Mouse (Mus musculus): ENCODE results near the gene Jmjd7. TPM values are rescaled to one million over a fixed set of nuclear protein-coding genes. Genes with fewer than 3 reads are reported as not detected.

The Jmjd7 gene
- polyA plus RNA-seq, 1 experiment from 2014 or later = 18.7 TPM

DNA sequence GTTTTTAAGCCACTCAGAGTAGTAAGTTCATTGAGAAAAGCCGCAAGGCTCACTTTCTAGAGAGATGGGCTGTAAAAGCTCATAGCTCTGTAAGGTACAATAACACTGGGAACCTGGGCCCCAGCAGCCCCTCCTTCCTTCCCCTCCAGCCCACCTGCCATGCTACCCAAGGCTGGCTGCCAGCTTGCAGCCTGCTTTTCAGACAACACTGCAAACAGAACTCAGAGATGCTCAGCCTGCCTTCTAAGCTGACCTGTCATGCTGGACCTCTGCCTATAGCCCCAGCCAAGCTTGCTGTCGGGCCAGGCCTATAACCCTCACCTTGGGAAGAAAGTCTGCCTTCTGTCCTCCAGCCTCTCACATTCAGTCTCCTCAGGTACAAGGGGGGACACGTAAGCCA, 17.4 kb downstream of the Jmjd7 start:
- no peak overlapping the region for H3K27ac ChIP-seq (replicated peaks; ENCODE audit: low read depth, low read length)
- 80% methylated on average over 3 of the region's 3 CpGs for WGBS
- no peak overlapping the region for H3K4me2 ChIP-seq (ENCODE audit: low read length)
- DNase-seq (no peak), ATAC-seq (ENCODE audit: low FRiP score, low TSS enrichment) (no peak)
- no peaks in the 10 kb centered on the region for H3K27me3 ChIP-seq (ENCODE audit: control insufficient read depth, insufficient read depth, low read length)
- peaks cover 30% of the 10 kb centered on the region for H3K36me3 ChIP-seq (ENCODE audit: control insufficient read depth, insufficient read depth, low read length)
- no peaks in the 10 kb centered on the region for H3K9me3 ChIP-seq (ENCODE audit: control insufficient read depth, low read length)
- H3K4me3 ChIP-seq (replicated peaks; ENCODE audit: low read depth, low read length) = no peak overlapping the region
- H3K9ac ChIP-seq (replicated peaks; ENCODE audit: low read length) = no peak overlapping the region
- H3K4me1 ChIP-seq (ENCODE audit: control insufficient read depth, insufficient read depth, low read length) = no peaks in the 10 kb centered on the region

DNA sequence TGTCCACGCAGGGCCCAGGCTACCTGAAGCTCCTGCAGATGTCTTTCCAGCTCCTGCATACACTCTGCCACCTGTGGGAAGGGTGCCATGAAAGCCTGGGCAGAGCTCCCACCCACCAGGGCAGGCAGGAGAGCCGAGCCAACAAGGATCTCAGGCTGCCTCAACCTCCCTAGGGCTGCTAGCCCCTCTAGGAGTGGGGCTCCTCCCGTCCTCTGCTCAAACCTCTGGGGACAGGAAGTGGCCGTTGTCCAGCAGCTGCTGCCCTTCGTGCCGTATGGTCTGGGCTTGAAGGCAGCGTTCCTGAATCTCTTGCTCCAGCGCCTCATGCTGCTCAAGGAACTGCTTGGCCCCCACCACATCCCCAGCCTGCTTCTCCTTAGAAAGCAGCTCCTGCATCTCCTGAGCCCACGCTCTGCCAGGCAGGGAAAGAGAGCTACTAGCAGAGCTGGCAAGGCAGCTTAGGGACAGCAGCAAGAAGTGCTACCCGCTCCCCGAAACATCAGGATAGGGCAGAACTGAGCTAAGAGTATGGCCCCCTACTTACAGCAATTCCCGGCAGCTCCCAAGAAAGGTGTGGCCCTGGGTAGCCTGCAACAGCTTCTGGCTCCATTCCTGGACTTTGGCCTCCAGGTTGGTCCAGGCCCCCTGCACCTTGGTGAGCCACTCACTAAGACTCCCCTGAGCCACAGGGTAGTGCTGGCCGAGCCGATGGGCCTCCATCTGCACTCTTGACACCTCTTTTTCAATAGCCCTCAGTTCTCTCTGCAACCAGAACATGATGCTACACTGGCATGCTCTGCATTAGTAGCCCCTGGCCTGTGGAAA, 19.4 kb downstream of the Jmjd7 start:
- peaks cover 10% of the 10 kb centered on the region for H3K36me3 ChIP-seq (ENCODE audit: control insufficient read depth, insufficient read depth, low read length)
- ATAC-seq (ENCODE audit: low FRiP score, low TSS enrichment) (no peak), DNase-seq (no peak)
- no peaks in the 10 kb centered on the region for H3K4me1 ChIP-seq (ENCODE audit: control insufficient read depth, insufficient read depth, low read length)
- WGBS = 68% methylated on average over 14 of the region's 14 CpGs
- no peaks in the 10 kb centered on the region for H3K9me3 ChIP-seq (ENCODE audit: control insufficient read depth, low read length)
- H3K27me3 ChIP-seq (ENCODE audit: control insufficient read depth, insufficient read depth, low read length) = no peaks in the 10 kb centered on the region
- H3K27ac ChIP-seq (replicated peaks; ENCODE audit: low read depth, low read length) = no peak overlapping the region
- no peak overlapping the region for H3K9ac ChIP-seq (replicated peaks; ENCODE audit: low read length)
- no peak overlapping the region for H3K4me2 ChIP-seq (ENCODE audit: low read length)
- H3K4me3 ChIP-seq (replicated peaks; ENCODE audit: low read depth, low read length) = no peak overlapping the region

DNA sequence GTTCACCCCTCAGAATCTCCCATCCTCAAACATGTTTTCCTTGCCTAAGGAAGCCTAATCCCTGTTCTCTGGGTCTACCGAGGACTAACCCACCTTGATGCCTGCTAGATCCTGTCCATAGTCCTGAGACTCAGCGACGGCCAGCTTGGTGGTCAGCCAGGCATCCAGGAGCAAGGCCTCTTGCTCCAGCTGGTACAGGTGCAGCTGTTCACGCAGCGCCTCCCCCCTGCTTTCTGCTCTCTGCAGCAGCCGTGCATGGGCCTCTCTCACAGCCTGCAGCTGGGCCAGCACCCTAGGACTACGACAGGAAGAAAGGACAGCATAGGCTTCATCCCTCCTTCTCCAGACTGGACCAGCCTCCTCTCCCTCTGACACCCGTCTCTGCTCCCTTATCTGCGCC, 20.9 kb downstream of the Jmjd7 start:
- no peaks in the 10 kb centered on the region for H3K27me3 ChIP-seq (ENCODE audit: control insufficient read depth, insufficient read depth, low read length)
- DNase-seq (no peak), ATAC-seq (ENCODE audit: low FRiP score, low TSS enrichment) (no peak)
- no peaks in the 10 kb centered on the region for H3K9me3 ChIP-seq (ENCODE audit: control insufficient read depth, low read length)
- H3K9ac ChIP-seq (replicated peaks; ENCODE audit: low read length) = no peak overlapping the region
- H3K4me2 ChIP-seq (ENCODE audit: low read length) = no peak overlapping the region
- 80% methylated on average over 9 of the region's 9 CpGs for WGBS
- H3K4me3 ChIP-seq (replicated peaks; ENCODE audit: low read depth, low read length) = no peak overlapping the region
- no peaks in the 10 kb centered on the region for H3K36me3 ChIP-seq (ENCODE audit: control insufficient read depth, insufficient read depth, low read length)
- no peaks in the 10 kb centered on the region for H3K4me1 ChIP-seq (ENCODE audit: control insufficient read depth, insufficient read depth, low read length)
- H3K27ac ChIP-seq (replicated peaks; ENCODE audit: low read depth, low read length) = no peak overlapping the region

DNA sequence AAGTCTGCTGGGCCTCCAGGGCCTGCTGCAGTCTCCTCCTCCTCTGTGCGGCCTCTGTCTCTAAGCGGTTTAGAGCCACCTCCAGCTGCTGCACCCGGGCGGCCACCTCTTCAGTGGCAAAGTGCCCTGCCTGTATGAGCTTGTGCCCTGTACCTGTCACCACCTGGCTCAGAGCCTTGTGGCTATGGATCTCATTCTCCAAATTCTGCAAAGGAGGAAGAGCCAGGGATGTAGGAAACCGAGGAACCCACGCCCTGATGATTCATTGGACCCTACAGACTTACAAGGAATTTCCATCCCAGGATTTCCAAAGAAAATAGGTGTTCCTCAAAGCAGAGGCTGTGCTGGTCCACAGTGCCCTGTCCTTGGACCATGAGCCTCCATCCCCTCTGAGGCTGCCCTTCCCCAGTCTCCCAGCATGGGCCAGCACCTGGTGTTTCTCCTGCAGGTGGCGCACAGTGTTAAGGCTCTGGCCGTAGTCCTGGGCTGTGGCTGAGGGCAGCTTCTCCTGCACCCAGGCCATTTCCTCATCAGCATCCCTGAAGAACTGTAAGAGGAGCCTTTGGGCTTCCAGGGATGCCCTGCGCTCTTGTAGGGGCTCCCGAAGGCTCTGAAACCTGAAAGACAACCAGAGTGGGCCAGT, 22.5 kb downstream of the Jmjd7 start:
- Histone ChIP-seq H3K4me1 (ENCODE audit: control insufficient read depth, insufficient read depth, low read length) (no peaks in the 10 kb centered on the region), H3K9me3 (ENCODE audit: control insufficient read depth, low read length) (no peaks in the 10 kb centered on the region), H3K4me3 (replicated peaks; ENCODE audit: low read depth, low read length) (no peak overlapping the region), H3K27me3 (ENCODE audit: control insufficient read depth, insufficient read depth, low read length) (no peaks in the 10 kb centered on the region), H3K27ac (replicated peaks; ENCODE audit: low read depth, low read length) (no peak overlapping the region), H3K9ac (replicated peaks; ENCODE audit: low read length) (no peak overlapping the region), H3K4me2 (ENCODE audit: low read length) (no peak overlapping the region), H3K36me3 (ENCODE audit: control insufficient read depth, insufficient read depth, low read length) (no peaks in the 10 kb centered on the region)
- DNase-seq = peak; percentile 52
- WGBS = 62% methylated on average over 10 of the region's 10 CpGs
- no peak for ATAC-seq (ENCODE audit: low FRiP score, low TSS enrichment)

DNA sequence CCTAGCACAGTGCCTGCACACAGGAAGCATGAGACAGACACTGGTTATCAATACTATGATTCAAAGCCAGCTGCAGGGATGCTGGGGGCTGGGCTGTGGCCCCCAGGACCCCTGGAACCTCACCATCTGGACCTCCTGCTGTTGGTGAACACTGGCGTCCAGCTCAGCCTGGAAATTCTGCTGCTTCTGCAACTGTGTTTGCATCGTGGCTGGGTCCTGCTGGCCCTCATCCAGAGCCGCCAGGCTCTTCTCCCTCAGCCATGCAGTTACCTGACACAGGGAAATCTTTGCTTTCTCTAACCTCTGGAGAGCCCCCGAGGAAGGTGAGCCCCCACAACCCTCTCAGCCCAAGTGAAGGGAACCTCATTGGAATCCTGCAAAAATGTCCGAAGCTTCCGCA, 24.1 kb downstream of the Jmjd7 start:
- WGBS = 66% methylated on average over 6 of the region's 6 CpGs

DNA sequence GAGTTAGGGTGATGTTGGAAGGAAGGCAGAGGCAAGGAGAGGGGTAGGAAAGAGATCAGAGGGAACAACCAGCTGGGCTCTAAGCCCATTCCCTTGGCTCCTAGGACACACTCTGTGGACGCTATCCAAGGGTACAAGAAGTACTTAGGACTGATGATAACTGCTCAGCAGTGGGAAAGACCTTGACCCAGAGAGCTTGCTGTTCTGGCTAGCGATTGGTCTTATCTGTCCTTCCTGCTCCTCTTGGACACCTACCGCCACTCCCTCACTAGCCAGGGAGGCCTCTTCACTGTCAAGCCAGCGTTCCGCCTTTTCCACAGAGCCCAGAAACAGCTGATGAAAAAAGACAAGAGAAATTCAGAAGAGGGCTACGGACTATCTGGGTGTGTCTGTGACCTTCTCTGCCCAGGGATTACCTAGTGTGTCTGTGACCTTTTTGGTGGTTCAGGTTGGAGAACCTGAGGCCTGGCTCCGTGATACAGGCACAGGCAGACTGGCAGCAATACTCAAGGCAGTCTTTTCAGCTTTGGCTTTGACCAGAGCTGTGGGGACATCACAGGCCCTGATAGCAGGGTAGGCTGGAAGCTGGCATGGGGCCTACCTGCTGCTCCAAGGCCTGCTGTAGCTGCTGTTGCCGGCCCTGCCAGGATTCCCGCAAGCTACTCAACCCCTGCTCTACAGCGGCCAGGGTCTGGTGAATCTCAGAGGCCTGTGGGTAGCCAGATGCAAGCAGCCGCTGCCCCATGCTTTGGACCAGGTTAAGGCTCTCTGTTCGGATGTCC, 27.7 kb downstream of the Jmjd7 start:
- Histone ChIP-seq H3K4me2 (ENCODE audit: low read length) (no peak overlapping the region), H3K4me1 (ENCODE audit: control insufficient read depth, insufficient read depth, low read length) (no peaks in the 10 kb centered on the region), H3K9ac (replicated peaks; ENCODE audit: low read length) (no peak overlapping the region), H3K27me3 (ENCODE audit: control insufficient read depth, insufficient read depth, low read length) (no peaks in the 10 kb centered on the region), H3K36me3 (ENCODE audit: control insufficient read depth, insufficient read depth, low read length) (no peaks in the 10 kb centered on the region), H3K4me3 (replicated peaks; ENCODE audit: low read depth, low read length) (no peak overlapping the region), H3K9me3 (ENCODE audit: control insufficient read depth, low read length) (no peaks in the 10 kb centered on the region), H3K27ac (replicated peaks; ENCODE audit: low read depth, low read length) (no peak overlapping the region)
- ATAC-seq (ENCODE audit: low FRiP score, low TSS enrichment) (no peak), DNase-seq (no peak)
- 90% methylated on average over 12 of the region's 12 CpGs for whole genome bisulfite sequencing

More for the DNA sequence above, 24.1 kb downstream of the Jmjd7 start:
- Histone ChIP-seq H3K4me3 (replicated peaks; ENCODE audit: low read depth, low read length) (no peak overlapping the region), H3K27me3 (ENCODE audit: control insufficient read depth, insufficient read depth, low read length) (no peaks in the 10 kb centered on the region), H3K9ac (replicated peaks; ENCODE audit: low read length) (no peak overlapping the region), H3K4me1 (ENCODE audit: control insufficient read depth, insufficient read depth, low read length) (no peaks in the 10 kb centered on the region), H3K36me3 (ENCODE audit: control insufficient read depth, insufficient read depth, low read length) (no peaks in the 10 kb centered on the region), H3K9me3 (ENCODE audit: control insufficient read depth, low read length) (no peaks in the 10 kb centered on the region), H3K27ac (replicated peaks; ENCODE audit: low read depth, low read length) (no peak overlapping the region), H3K4me2 (ENCODE audit: low read length) (no peak overlapping the region)
- no peak for ATAC-seq (ENCODE audit: low FRiP score, low TSS enrichment)
- DNase-seq = no peak

DNA sequence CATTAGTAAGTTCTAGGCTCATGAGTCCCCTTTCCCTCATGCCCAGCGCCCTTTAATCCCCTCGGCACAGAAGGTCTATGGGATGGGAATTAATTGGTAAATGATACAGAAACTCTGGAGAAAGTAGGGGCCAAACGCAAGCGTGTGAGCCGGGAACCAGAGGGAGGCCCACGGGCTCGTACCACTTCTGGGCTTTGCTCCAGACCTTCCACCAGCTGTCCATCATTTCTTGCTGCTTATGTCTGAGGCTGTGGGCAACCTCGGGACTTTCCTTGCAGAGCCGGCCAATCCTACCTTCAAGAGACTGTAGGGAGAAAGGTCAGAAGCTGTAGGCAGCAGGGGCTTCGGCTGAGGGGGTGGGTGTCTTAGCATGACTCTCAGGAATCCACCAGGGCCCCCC, 28.6 kb downstream of the Jmjd7 start:
- Histone ChIP-seq H3K4me1 (ENCODE audit: control insufficient read depth, insufficient read depth, low read length) (no peaks in the 10 kb centered on the region), H3K27ac (replicated peaks; ENCODE audit: low read depth, low read length) (no peak overlapping the region), H3K9ac (replicated peaks; ENCODE audit: low read length) (no peak overlapping the region), H3K27me3 (ENCODE audit: control insufficient read depth, insufficient read depth, low read length) (no peaks in the 10 kb centered on the region), H3K4me2 (ENCODE audit: low read length) (no peak overlapping the region), H3K9me3 (ENCODE audit: control insufficient read depth, low read length) (no peaks in the 10 kb centered on the region), H3K4me3 (replicated peaks; ENCODE audit: low read depth, low read length) (no peak overlapping the region), H3K36me3 (ENCODE audit: control insufficient read depth, insufficient read depth, low read length) (no peaks in the 10 kb centered on the region)
- ATAC-seq (ENCODE audit: low FRiP score, low TSS enrichment) (no peak), DNase-seq (no peak)
- WGBS = 93% methylated on average over 10 of the region's 10 CpGs

DNA sequence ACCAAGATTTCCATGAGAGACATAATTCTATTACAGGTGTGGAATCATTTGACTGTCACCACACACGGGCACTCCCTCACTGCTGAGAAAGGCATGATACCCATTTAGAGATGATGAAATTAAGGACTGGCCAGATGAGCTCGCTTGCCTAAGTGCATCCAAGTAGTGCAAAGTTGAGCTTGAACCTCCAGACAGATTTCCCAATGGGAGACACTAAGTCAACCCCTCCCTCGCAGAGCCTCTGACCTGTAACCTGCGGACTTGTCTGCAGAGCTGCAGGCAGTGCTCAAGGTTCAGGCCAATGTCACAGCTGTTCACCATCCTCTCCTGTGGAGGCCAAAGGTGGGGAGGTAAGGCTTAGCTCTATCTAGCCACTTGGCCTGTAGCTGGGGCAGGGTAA, 31.5 kb downstream of the Jmjd7 start:
- Histone ChIP-seq H3K27ac (replicated peaks; ENCODE audit: low read depth, low read length) (no peak overlapping the region), H3K9ac (replicated peaks; ENCODE audit: low read length) (no peak overlapping the region), H3K36me3 (ENCODE audit: control insufficient read depth, insufficient read depth, low read length) (no peaks in the 10 kb centered on the region), H3K4me1 (ENCODE audit: control insufficient read depth, insufficient read depth, low read length) (no peaks in the 10 kb centered on the region), H3K4me3 (replicated peaks; ENCODE audit: low read depth, low read length) (no peak overlapping the region), H3K9me3 (ENCODE audit: control insufficient read depth, low read length) (no peaks in the 10 kb centered on the region), H3K4me2 (ENCODE audit: low read length) (no peak overlapping the region), H3K27me3 (ENCODE audit: control insufficient read depth, insufficient read depth, low read length) (no peaks in the 10 kb centered on the region)
- DNase-seq (no peak), ATAC-seq (ENCODE audit: low FRiP score, low TSS enrichment) (no peak)
- 87% methylated on average over 4 of the region's 4 CpGs for WGBS

Data from midbrain, embryonic 14.5 days (tissue).